Mouse (Mus musculus) gastrocnemius, postnatal 4 days (tissue): ENCODE data around the gene Leprot. TPM values are rescaled to one million over a fixed set of nuclear protein-coding genes. Genes with fewer than 3 reads are reported as not detected.
A peak's percentile ranks its signal among the peaks of the same experiment; 100 is the strongest.

Source experiments
- DNase-seq, 2 experiments: peaks; one replicate each; pipeline ENCODE4 v3.0.0; 2021 to 2022; ENCODE audit warnings: low spot score in 2 of 2, mixed read lengths in 2 of 2
- total RNA-seq, 2 experiments: library from RNA; stranded (reverse); gene quantifications; 2 replicates each; pipeline ENCODE4 v1.2.3; 2021

Gene Leprot
- total RNA-seq, 2 experiments from 2014 or later = 42.6 to 44.9 TPM

DNA sequence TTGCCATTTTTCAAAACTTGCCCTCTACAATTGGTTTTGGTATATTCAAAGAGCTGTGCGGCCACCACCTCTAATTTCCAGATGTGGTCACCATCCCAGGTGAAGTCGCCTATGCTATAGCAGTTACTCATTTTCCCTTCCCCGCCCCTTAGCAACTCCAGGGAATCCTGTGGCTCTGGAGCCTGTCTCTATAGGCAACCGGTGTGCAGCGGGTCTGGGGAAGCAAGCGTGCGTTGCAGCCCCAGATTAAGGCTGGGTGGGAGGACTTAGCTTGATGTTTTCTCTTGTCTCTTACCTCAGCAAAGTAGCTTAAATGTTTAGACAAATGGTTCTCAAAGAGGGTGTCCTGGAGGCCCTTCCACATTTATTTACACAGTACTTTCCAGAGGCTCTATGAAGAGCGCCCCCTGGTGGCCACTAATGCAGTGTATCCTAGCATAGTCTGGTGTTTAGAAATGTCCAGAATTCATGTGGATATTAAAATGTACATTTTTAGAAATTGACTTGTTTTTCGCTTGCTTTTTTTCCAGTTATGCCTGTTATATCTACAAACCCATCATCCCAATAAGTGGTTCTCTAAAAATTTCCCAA, 16.7 kb downstream of the Leprot start:
- peak; percentile 27 to 47 for DNase-seq

- no peak for DNase-seq
Measured at GRCm38 (mm10) chr4:101664766-101665165, 17.2 kb downstream of the Leprot start.

- no peak for DNase-seq
Measured at GRCm38 (mm10) chr4:101669161-101669560, 21.6 kb downstream of the Leprot start.

- no peak for DNase-seq
Measured at GRCm38 (mm10) chr4:101669811-101670210, 22.3 kb downstream of the Leprot start.

DNA sequence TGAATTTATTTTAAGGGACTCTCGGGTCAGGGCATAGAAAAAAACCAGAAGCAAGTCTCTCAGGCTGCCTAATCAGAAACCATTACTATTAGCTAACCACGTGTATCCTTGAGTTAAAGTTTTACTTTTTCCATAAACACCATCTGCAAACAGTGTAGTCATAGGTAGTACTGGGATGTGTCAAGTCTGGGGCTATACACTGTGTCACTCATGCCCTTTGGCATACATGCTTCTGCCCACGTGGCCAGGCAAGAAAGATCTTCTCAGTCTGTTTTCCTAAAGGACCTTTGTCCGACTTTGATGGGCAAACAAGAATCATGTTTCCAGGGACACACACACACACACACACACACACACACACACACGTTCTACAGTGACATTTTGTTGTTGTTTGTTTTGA, 27.3 kb downstream of the Leprot start:
- peak in 1 of 2 experiments; percentile 7 for DNase-seq

DNA sequence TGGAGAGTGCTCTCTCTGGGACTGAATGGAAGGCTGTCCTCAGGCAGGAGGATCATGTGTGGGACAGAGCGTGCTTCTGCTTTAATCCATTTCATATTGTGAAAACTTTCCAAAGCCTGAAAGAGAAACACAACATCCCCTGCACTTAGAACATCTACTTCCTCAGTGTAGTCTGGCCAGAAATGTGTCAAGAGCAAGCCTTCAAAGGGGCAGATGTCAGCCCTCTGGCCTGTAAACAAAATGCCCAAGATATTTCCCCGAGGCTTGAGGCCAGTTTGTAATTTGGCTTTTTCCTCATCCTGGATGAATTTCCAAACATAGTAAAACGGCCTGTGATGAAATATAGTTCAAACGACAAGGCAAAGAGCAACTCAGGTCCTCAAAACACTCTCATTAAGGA, 28.2 kb downstream of the Leprot start:
- no peak for DNase-seq

DNA sequence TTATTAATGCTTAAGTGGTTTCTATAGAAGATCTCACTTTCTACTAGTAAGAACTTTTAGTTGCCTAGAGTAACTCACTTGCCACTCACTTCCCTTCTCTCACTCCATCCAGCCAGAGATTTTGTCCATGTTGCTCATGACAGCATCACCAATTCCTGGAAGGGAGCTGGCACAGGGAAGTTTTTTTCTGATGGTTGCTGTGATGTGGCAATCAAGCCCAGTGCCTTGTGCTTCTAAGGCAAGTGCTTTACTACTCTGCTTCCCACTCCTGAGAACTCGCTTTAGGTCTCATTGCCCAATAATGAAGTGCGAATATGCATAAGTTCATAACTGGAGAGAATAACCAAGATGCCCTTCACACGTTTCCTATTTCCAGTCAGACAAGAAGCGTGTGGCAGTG, 35.1 kb downstream of the Leprot start:
- DNase-seq = no peak

GRCm38 (mm10) chr4:101683086-101683485, 35.6 kb downstream of the Leprot start:
- DNase-seq = no peak

DNA sequence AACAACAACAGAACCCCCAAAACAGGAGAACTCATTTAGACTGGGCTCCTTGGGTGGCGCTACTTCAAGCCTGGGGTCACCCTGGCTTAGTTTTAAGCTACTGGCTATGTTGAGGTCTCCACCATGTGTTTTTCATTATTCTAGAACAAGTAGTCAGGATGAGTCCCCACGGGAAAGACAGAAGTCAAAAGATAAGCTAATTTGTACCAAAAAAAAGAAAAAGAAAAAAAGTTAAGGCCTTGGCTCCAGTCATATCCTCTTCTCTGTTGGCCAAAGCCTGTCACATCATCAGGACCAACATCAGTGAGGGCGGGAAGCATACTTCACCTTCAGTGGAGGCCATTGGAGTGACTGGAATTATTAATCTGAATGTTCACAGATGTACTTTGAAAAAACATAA, 37.3 kb downstream of the Leprot start:
- DNase-seq = no peak

DNA sequence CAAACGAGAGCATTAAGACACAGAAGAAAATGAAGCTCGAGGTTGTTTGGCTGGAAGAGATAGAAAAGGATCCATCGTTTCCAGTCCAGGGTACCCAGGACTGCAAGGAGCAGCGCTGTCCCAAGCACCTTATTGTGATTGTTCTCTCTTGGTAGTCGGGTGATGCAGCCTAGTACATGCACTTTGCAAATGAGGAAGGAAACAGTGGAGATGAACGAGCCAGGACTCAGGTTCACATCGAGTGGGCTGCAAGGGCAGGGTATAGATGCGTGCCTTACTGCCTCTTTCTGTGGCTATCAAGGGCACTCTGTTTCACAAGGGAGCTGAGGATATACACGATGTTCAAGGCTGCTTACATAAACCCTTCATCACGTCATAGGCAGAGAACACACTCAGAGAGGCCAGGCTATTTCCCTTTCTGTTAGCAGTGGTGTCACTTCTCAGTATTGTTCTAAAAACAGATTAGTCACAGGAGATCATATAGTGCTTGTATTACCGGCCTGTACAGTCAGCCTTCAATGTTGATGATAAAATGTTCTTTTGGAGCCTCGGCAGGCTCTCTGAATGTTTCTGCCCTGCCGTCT, 38.8 kb downstream of the Leprot start:
- no peak for DNase-seq

- DNase-seq = no peak
Measured at GRCm38 (mm10) chr4:101689241-101689640, 41.7 kb downstream of the Leprot start.

DNA sequence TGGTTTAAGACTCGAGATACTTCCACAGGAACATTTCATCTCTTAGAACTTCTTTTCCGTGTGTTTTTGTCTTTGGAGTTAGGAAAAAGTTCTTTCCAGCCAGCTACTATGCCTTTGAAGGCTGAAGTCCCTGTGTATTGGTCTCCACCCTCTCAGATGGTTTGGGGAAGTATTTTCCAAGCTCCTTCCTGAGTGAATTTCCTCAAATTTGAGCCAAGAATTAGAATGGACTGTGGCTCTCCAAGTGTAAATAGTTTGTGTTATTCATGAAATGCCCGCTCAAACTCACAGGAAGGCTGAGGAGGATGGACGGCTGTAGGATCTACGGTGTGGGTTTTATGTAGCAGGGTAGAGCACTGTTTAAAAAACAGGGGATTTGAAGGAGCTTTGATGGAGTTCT, 42.1 kb downstream of the Leprot start:
- no peak for DNase-seq

- peak in 1 of 2 experiments; percentile 23 for DNase-seq
Measured at GRCm38 (mm10) chr4:101692892-101693291, 45.4 kb downstream of the Leprot start.

- no peak for DNase-seq
Measured at GRCm38 (mm10) chr4:101694529-101694928, 47.0 kb downstream of the Leprot start.

GRCm38 (mm10) chr4:101697236-101697635, 49.7 kb downstream of the Leprot start:
- no peak for DNase-seq

- DNase-seq = peak in 1 of 2 experiments; percentile 15
Measured at GRCm38 (mm10) chr4:101699423-101699822, 51.9 kb downstream of the Leprot start.

GRCm38 (mm10) chr4:101700892-101701640, 53.5 kb downstream of the Leprot start:
- no peak for DNase-seq

GRCm38 (mm10) chr4:101705325-101705724, 57.8 kb downstream of the Leprot start:
- no peak for DNase-seq

DNA sequence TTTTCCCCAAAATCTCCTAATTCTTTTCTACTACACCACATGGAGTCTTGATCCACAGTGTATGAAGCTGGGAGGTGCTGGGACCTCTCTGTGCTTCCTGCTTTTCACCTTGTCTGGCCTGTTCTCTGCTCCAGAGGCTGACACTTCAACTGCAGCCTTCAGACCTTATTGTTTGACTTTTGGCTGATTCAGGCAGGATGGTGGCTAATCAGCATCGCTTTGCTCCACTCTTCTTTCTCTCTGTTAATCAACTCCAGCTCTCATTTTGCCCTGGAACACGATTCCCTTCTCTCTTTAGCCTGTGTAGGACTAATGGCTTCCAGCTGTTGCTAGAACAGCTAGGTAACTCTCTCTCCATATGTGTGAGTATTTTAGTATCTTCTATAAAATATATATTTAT, 59.7 kb downstream of the Leprot start:
- no peak for DNase-seq

DNA sequence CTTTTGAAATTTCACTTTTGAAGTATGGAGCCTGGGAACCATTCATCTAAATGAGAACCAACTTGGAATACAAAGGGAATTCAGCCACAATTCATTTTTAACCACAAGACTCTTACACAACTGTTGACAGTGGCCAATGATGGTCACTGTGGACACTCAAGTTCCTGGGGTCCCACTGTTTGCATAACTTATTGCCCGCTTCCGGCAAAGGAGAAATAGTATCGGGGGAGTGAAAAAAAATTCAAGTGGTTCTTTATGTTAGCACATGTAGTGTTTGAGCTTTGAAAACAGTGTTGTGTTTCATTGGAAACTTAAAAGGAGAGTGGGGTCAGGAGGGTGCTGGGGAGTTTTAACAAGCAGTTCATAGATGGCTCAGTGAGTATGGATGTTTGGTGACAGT, 60.4 kb downstream of the Leprot start:
- no peak for DNase-seq
